Mouse (Mus musculus) MEL (cell line): ENCODE measurements around the gene Rgmb. TPM values are rescaled to one million over a fixed set of nuclear protein-coding genes. Genes with fewer than 3 reads are reported as not detected.

Experiments
- DNase-seq: peaks from one replicate; pipeline ENCODE4 v3.0.0; 2011; ENCODE audit warnings: low read depth, low spot score
- H3K27ac ChIP-seq: 2 replicates; pipeline ENCODE4 v1.5.1; 2012; ENCODE audit warnings: low read depth, mild to moderate bottlenecking, control low read depth, low read length, moderate library complexity; ENCODE audit not compliant: control insufficient read depth
- H3K27me3 ChIP-seq, 2 experiments: fragments of 150-350 bp in 1 of 2; sonication (generic) in 1 of 2; 2 replicates each; pipeline ENCODE4 v1.6.1; 2012; ENCODE audit warnings: low read length in 2 of 2, mild to moderate bottlenecking in 2 of 2, improper control_type of control experiment in 1 of 2, moderate library complexity in 1 of 2; ENCODE audit not compliant: insufficient read depth in 2 of 2, control insufficient read depth in 1 of 2
- H3K36me3 ChIP-seq, 2 experiments: 2 replicates each; pipeline ENCODE4 v1.6.1; 2012 to 2014; ENCODE audit warnings: low read length in 2 of 2, improper control_type of control experiment in 1 of 2, inconsistent platforms in 1 of 2, mild to moderate bottlenecking in 1 of 2; ENCODE audit not compliant: insufficient read depth in 2 of 2, control insufficient read depth in 1 of 2
- H3K4me1 ChIP-seq, 2 experiments: fragments of 150-350 bp in 1 of 2; sonication (generic) in 1 of 2; 2 replicates each; pipeline ENCODE4 v1.6.1; 2012; ENCODE audit warnings: low read length in 2 of 2, improper control_type of control experiment in 1 of 2, mild to moderate bottlenecking in 1 of 2; ENCODE audit not compliant: insufficient read depth in 2 of 2, control insufficient read depth in 1 of 2
- H3K4me3 ChIP-seq, 2 experiments: fragments of 150-350 bp in 1 of 2; sonication (generic) in 1 of 2; 2 replicates each; pipeline ENCODE4 v1.5.1; 2012; ENCODE audit warnings: low read depth in 2 of 2, low read length in 2 of 2, mild to moderate bottlenecking in 2 of 2, moderate library complexity in 2 of 2, control low read depth in 1 of 2, improper control_type of control experiment in 1 of 2; ENCODE audit not compliant: control insufficient read depth in 1 of 2, insufficient read depth in 1 of 2
- H3K79me2 ChIP-seq: 2 replicates; pipeline ENCODE4 v1.6.1; 2012; ENCODE audit warnings: mild to moderate bottlenecking, low read length, moderate library complexity; ENCODE audit not compliant: control insufficient read depth, poor library complexity, insufficient read depth
- H3K9ac ChIP-seq: 2 replicates; pipeline ENCODE4 v1.6.1; 2012; ENCODE audit warnings: low read depth, mild to moderate bottlenecking, control low read depth, low read length, moderate library complexity; ENCODE audit not compliant: control insufficient read depth, poor library complexity, severe bottlenecking
- H3K9me3 ChIP-seq: fragments of 150-350 bp; sonication (generic); replicated peaks from 2 replicates; pipeline ENCODE4 v1.6.1; 2012; ENCODE audit warnings: mild to moderate bottlenecking, low read length, improper control_type of control experiment, moderate library complexity; ENCODE audit not compliant: insufficient read depth
- CHD1 ChIP-seq: IDR thresholded peaks from 2 replicates; pipeline ENCODE4 v1.6.1; 2012; ENCODE audit warnings: low read depth, mild to moderate bottlenecking, inconsistent platforms, low read length, improper control_type of control experiment
- CHD2 ChIP-seq: IDR thresholded peaks from 2 replicates; pipeline ENCODE4 v1.6.1; 2011; ENCODE audit warnings: low read length, improper control_type of control experiment
- CTCF ChIP-seq, 3 experiments: IDR thresholded peaks in 2 of 3; conservative IDR thresholded peaks in 1 of 3; 2 replicates each; pipeline ENCODE4 v1.5.1; 2011 to 2012; ENCODE audit warnings: low read length in 3 of 3, low read depth in 2 of 3, mild to moderate bottlenecking in 2 of 3, improper control_type of control experiment in 1 of 3, inconsistent platforms in 1 of 3, mixed read lengths in 1 of 3, moderate library complexity in 1 of 3; ENCODE audit not compliant: control insufficient read depth in 1 of 3, insufficient read depth in 1 of 3, poor library complexity in 1 of 3, severe bottlenecking in 1 of 3
- E2F4 ChIP-seq: IDR thresholded peaks from 2 replicates; pipeline ENCODE4 v1.6.1; 2011; ENCODE audit warnings: low read depth, low read length, improper control_type of control experiment, borderline replicate concordance
- ELF1 ChIP-seq: IDR thresholded peaks from 2 replicates; pipeline ENCODE4 v1.6.1; 2014; ENCODE audit warnings: low read depth, mild to moderate bottlenecking, inconsistent platforms, low read length, improper control_type of control experiment, moderate library complexity
- GABPA ChIP-seq: IDR thresholded peaks from 2 replicates; pipeline ENCODE4 v1.6.1; 2012; ENCODE audit warnings: low read depth, mild to moderate bottlenecking, inconsistent platforms, low read length, improper control_type of control experiment, moderate library complexity
- KAT2A ChIP-seq: conservative IDR thresholded peaks from 2 replicates; pipeline ENCODE4 v1.6.1; 2012; ENCODE audit warnings: low read depth, low read length, improper control_type of control experiment, inconsistent platforms
- MAFK ChIP-seq: IDR thresholded peaks from 2 replicates; pipeline ENCODE4 v1.6.1; 2011; ENCODE audit warnings: low read depth, mild to moderate bottlenecking, low read length, improper control_type of control experiment, borderline replicate concordance
- MAX ChIP-seq: IDR thresholded peaks from 2 replicates; pipeline ENCODE4 v1.6.1; 2011; ENCODE audit warnings: low read length, improper control_type of control experiment
- MEF2A ChIP-seq: IDR thresholded peaks from 2 replicates; pipeline ENCODE4 v1.6.1; 2014; ENCODE audit warnings: low read depth, mild to moderate bottlenecking, inconsistent platforms, low read length, improper control_type of control experiment; ENCODE audit not compliant: poor library complexity, insufficient replicate concordance, severe bottlenecking; ENCODE audit errors: extremely low read depth
- MXI1 ChIP-seq: IDR thresholded peaks from 2 replicates; pipeline ENCODE4 v1.6.1; 2011; ENCODE audit warnings: mild to moderate bottlenecking, low read depth, low read length, improper control_type of control experiment
- MYC ChIP-seq: IDR thresholded peaks from 2 replicates; pipeline ENCODE4 v1.6.1; 2011; ENCODE audit warnings: low read depth, mild to moderate bottlenecking, low read length, improper control_type of control experiment, moderate library complexity
- NRF1 ChIP-seq: IDR thresholded peaks from 2 replicates; pipeline ENCODE4 v1.6.1; 2014; ENCODE audit warnings: low read depth, mild to moderate bottlenecking, inconsistent platforms, low read length, improper control_type of control experiment, moderate library complexity; ENCODE audit not compliant: poor library complexity, insufficient read depth, severe bottlenecking
- POLR2A ChIP-seq, 2 experiments: IDR thresholded peaks; 2 replicates each; pipeline ENCODE4 v1.6.1; 2011 to 2012; ENCODE audit warnings: low read length in 2 of 2, mild to moderate bottlenecking in 2 of 2, control low read depth in 1 of 2, improper control_type of control experiment in 1 of 2, low read depth in 1 of 2, moderate library complexity in 1 of 2; ENCODE audit not compliant: control insufficient read depth in 1 of 2, insufficient read depth in 1 of 2, poor library complexity in 1 of 2
- POLR2AphosphoS5 ChIP-seq: IDR thresholded peaks from 2 replicates; pipeline ENCODE4 v1.6.1; 2012; ENCODE audit warnings: low read depth, borderline replicate concordance, mild to moderate bottlenecking, inconsistent platforms, low read length, moderate library complexity, mixed read lengths
- SIN3A ChIP-seq: IDR thresholded peaks from 2 replicates; pipeline ENCODE4 v1.6.1; 2012; ENCODE audit warnings: low read length, improper control_type of control experiment, inconsistent platforms
- TBP ChIP-seq: IDR thresholded peaks from 2 replicates; pipeline ENCODE4 v1.8.0; 2011; ENCODE audit warnings: low read depth, low read length, improper control_type of control experiment
- TCF12 ChIP-seq: IDR thresholded peaks from 2 replicates; pipeline ENCODE4 v1.6.1; 2014; ENCODE audit warnings: low read depth, mild to moderate bottlenecking, inconsistent platforms, low read length, improper control_type of control experiment, moderate library complexity
- UBTF ChIP-seq: IDR thresholded peaks from 2 replicates; pipeline ENCODE4 v1.6.1; 2012; ENCODE audit warnings: low read depth, mild to moderate bottlenecking, inconsistent platforms, low read length, improper control_type of control experiment, moderate library complexity, borderline replicate concordance; ENCODE audit not compliant: insufficient read depth
- USF2 ChIP-seq, 2 experiments: IDR thresholded peaks; 2 replicates each; pipeline ENCODE4 v1.6.1; 2011 to 2012; ENCODE audit warnings: improper control_type of control experiment in 2 of 2, low read length in 2 of 2, borderline replicate concordance in 1 of 2, inconsistent platforms in 1 of 2, low read depth in 1 of 2, mild to moderate bottlenecking in 1 of 2; ENCODE audit not compliant: insufficient read depth in 1 of 2
- ZC3H11A ChIP-seq: IDR thresholded peaks from 2 replicates; pipeline ENCODE4 v1.6.1; 2012; ENCODE audit warnings: low read depth, mild to moderate bottlenecking, inconsistent platforms, low read length, improper control_type of control experiment
- ZKSCAN1 ChIP-seq: IDR thresholded peaks from 2 replicates; pipeline ENCODE4 v1.6.1; 2012; ENCODE audit warnings: low read depth, mild to moderate bottlenecking, inconsistent platforms, low read length, improper control_type of control experiment, moderate library complexity
- ZMIZ1 ChIP-seq: IDR thresholded peaks from 2 replicates; pipeline ENCODE4 v1.6.1; 2012; ENCODE audit warnings: low read depth, mild to moderate bottlenecking, inconsistent platforms, low read length, improper control_type of control experiment, moderate library complexity
- polyA plus RNA-seq, 2 experiments: library from polyadenylated mRNA; stranded (reverse) in 1 of 2; unstranded in 1 of 2; fragments of >175 nt in 1 of 2; fragments of >200 nt in 1 of 2; gene quantifications; 2 replicates each; pipeline versions ENCODE4 v1.2.1 to v1.2.4; 2012; ENCODE audit warnings: low replicate concordance in 2 of 2, low read depth in 1 of 2; ENCODE audit not compliant: insufficient read length in 2 of 2, insufficient read depth in 1 of 2, missing spikeins in 1 of 2
- total RNA-seq: library from RNA; depleted of rRNA; stranded (reverse); fragments of 300-350 nt; gene quantifications from 2 replicates; pipeline ENCODE4 v1.2.3, GENCODE M21; 2012; rRNA removed

Rgmb gene
- total RNA-seq = not detected in 2 replicates
- polyA plus RNA-seq = not detected

DNA sequence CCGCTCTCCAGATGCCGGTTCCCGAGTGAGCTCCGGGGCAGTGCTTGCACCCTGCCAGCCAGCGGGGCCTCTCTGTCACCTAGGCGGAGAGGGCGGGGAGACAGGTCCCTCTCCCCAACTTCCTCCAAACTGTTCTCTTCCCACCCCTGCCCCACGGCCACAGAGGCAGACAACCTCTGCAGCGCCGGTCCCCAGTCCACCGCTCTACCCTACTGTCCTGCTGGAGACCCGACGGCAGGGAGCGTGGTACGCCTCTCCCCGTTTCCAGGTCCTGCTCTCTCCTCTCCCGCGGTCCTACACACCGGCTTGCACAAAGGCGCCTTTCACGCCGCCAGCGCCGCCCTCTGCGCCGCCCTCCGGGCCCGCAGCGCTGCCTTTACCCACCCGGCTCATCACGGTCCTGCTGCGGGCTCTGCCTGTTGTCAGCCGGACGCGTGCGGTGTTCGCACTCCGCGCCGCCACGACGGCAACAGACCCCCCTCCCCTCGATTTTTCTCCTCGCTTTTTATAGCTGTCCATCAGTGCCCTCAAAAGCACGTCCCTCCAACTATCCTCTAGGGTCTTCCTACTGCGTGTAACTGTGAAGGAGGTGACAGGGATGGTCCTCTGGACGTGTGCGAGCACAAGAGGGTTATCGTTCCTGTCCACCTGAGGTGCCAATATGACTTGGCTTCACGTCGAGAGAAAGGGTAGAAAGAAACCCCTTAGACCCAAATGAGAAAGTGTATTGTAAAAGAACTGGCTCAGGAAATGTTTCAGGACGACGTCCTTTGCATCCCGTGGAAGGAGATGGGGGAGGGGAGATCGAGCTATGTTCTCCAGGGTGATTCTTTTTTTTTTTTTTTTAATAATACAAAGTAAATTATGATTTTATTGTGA, at the start of gene Rgmb:
TSS of gene Rgmb (minus strand) at position 274 of the 879 bp plus-strand sequence.
- no peak for TF ChIP-seq MEF2A
- TF ChIP-seq ZC3H11A = no peak
- TF ChIP-seq TCF12 = no peak
- TF ChIP-seq MYC = no peak
- TF ChIP-seq MXI1 = no peak
- no peak for TF ChIP-seq UBTF
- TF ChIP-seq ELF1 = no peak
- TF ChIP-seq CTCF (IDR thresholded peaks at IDR 0.05 in 2 of 3, conservative IDR thresholded peaks at IDR 0.05 in 1 of 3; ENCODE audit: control insufficient read depth in 1 of 3, insufficient read depth in 1 of 3, low read depth in 2 of 3, low read length in 3 of 3, poor library complexity in 1 of 3, severe bottlenecking in 1 of 3) = no peak
- no peak for TF ChIP-seq TBP
- no peak for TF ChIP-seq KAT2A
- no peak for TF ChIP-seq POLR2AphosphoS5
- no peak for TF ChIP-seq MAX
- TF ChIP-seq USF2 (IDR thresholded peaks at IDR 0.05; ENCODE audit: borderline replicate concordance in 1 of 2, insufficient read depth in 1 of 2, low read depth in 1 of 2, low read length in 2 of 2) = no peak
- TF ChIP-seq CHD1 = no peak
- TF ChIP-seq E2F4 = no peak
- no peak for TF ChIP-seq ZKSCAN1
- TF ChIP-seq SIN3A = no peak
- Histone ChIP-seq H3K4me1 (no peaks in the 10 kb centered on the region), H3K9ac (no peak within 1 kb of the TSS), H3K36me3 (no peaks in the 10 kb centered on the region), H3K79me2 (no peaks in the 10 kb centered on the region), H3K9me3 (no peaks in the 10 kb centered on the region), H3K4me3 (no peak within 1 kb of the TSS), H3K27ac (no peak within 1 kb of the TSS), H3K27me3 (no peaks in the 10 kb centered on the region)
- no peak for DNase-seq

DNA sequence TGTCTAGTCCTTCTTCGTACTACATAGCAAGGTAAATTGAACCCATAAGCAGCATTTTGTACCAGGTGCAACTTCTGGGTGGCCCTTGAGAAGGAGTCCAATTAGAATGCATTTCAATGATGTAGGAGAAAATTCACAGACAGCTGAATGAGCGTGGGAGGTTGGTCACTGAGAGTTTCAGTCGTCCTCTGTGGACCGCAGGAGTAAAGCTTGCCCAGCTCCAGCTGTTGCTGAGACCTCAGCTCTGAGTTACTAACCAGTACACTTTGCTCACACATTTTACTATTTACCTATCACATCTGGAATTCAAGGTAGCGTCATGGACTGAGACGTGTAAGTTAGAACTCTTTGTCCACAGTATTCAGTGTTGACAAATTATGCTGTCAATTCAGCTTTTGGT, 43.9 kb upstream of the Rgmb start:
- DNase-seq = no peak
- no peaks in the 10 kb centered on the region for H3K36me3 ChIP-seq
- no peak overlapping the region for H3K4me3 ChIP-seq

More for the DNA sequence above, 43.9 kb upstream of the Rgmb start:
- H3K4me1 ChIP-seq = no peaks in the 10 kb centered on the region
- no peak for TF ChIP-seq ELF1
- no peak for TF ChIP-seq GABPA
- TF ChIP-seq NRF1 = no peak
- TF ChIP-seq TBP = no peak
- no peak for TF ChIP-seq MAFK
- no peak for TF ChIP-seq E2F4
- no peak for TF ChIP-seq MAX
- TF ChIP-seq ZC3H11A = no peak
- no peak for TF ChIP-seq ZKSCAN1
- TF ChIP-seq MEF2A = no peak
- no peak for TF ChIP-seq CHD2
- no peak for TF ChIP-seq ZMIZ1
- TF ChIP-seq POLR2A (IDR thresholded peaks at IDR 0.05; ENCODE audit: control insufficient read depth in 1 of 2, insufficient read depth in 1 of 2, low read depth in 1 of 2, low read length in 2 of 2, poor library complexity in 1 of 2) = no peak
- no peak for TF ChIP-seq SIN3A
- TF ChIP-seq, all 39 proteins: peak for 0
- H3K79me2 ChIP-seq = no peaks in the 10 kb centered on the region
- H3K9me3 ChIP-seq = no peaks in the 10 kb centered on the region
- no peak overlapping the region for H3K27ac ChIP-seq
- H3K27me3 ChIP-seq = no peaks in the 10 kb centered on the region; a peak in 1 of 4 replicates
- H3K9ac ChIP-seq = no peak overlapping the region
